Comparison of ENCODE assay signal across 8 mouse cellular contexts in the genomic region with DNA sequence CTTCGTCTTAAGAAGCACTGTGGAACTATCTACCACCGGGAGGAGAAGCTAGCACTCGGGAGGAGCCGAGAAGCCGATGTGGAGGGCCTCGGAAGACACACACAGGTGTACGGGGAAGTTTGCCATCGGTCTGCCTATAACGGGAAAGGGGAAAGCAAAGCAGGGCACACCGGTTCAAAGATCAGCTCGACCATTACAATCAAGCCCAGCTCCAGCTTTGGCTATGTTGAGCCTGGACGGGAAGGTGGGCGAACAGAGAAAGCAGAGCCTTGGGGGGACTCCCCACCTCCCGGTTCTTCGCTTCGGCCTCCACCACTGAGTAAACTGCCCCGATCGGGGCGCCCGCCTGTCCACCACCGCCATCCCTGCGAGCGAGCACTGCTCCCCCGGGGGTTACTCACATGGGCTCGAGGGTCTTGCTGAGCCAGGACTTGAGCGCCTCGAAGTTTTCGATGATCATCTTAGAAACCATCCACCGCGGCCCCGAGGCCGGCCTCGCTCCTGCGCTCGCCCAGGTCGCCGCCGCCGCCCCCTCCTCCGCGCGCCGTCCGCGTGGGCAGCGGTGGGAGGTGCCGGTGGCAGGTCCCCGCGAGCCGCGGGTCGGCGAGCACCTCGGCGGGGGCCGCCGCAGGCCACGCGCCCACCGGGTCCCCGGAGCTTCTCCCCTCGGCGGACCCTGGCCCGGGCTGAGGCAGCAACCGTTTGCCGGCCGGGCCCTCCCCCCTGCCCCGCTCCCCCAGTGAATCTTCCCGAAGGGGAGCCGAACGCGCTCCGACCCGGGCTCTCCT. TPM values are rescaled to one million over a fixed set of nuclear protein-coding genes. Genes with fewer than 3 reads are reported as not detected.
DNase-seq lines count a peak whose midpoint lies in the region; ATAC-seq and TF ChIP-seq lines count a peak whose summit lies in the region.

No protein-coding gene starts in this region.

- ATAC-seq in heart, embryonic 12.5 days (ENCODE audit: insufficient number of reproducible peaks, low FRiP score): peak; percentile 80
- ATAC-seq in kidney, postnatal 0 days (replicated peaks; ENCODE audit: low FRiP score, low read depth): peak; percentile 75
- ATAC-seq in lung, embryonic 15.5 days (ENCODE audit: borderline replicate concordance, extremely low read depth, low FRiP score, low TSS enrichment): peak; percentile 78

- peak overlapping the region; percentile 93 for H3K4me3 ChIP-seq in C2C12 (ENCODE audit: insufficient read depth, poor library complexity, severe bottlenecking)
- peak overlapping the region; percentile 89 for H3K4me3 ChIP-seq in cortical plate, adult 2 months (ENCODE audit: insufficient read depth, low read length)
- peak overlapping the region; percentile 94 for H3K4me3 ChIP-seq in heart, embryonic 12.5 days
- peak overlapping the region; percentile 96 for H3K4me3 ChIP-seq in kidney, postnatal 0 days (replicated peaks; ENCODE audit: low read depth, low read length)
- peak overlapping the region; percentile 94 for H3K4me3 ChIP-seq in lung, embryonic 15.5 days
- peak overlapping the region; percentile 68 for H3K4me3 ChIP-seq in olfactory bulb, adult 2 months (ENCODE audit: insufficient read depth, low read depth, low read length)

- H3K4me1 ChIP-seq in cortical plate, adult 2 months (ENCODE audit: control insufficient read depth, insufficient read depth, low read length): peaks cover 14% of the 10 kb centered on the region; the same call in 1 of the 2 replicates
- peaks cover 21% of the 10 kb centered on the region for H3K4me1 ChIP-seq in heart, embryonic 12.5 days (replicated peaks)
- H3K4me1 ChIP-seq in kidney, postnatal 0 days (replicated peaks; ENCODE audit: insufficient read depth, low read length): peaks cover 15% of the 10 kb centered on the region; the same call in 1 of the 2 replicates
- H3K4me1 ChIP-seq in lung, embryonic 15.5 days: peaks cover 25% of the 10 kb centered on the region
- peaks cover 4% of the 10 kb centered on the region for H3K4me1 ChIP-seq in olfactory bulb, adult 2 months (ENCODE audit: control insufficient read depth, insufficient read depth, low read length)

- no peaks in the 10 kb centered on the region for H3K9me3 ChIP-seq in heart, embryonic 12.5 days (replicated peaks)
- H3K9me3 ChIP-seq in kidney, postnatal 0 days (replicated peaks; ENCODE audit: low read length): no peaks in the 10 kb centered on the region
- H3K9me3 ChIP-seq in lung, embryonic 15.5 days: no peaks in the 10 kb centered on the region

- H3K27ac ChIP-seq in cortical plate, adult 2 months (ENCODE audit: insufficient read depth, low read length): peak overlapping the region; percentile 77
- H3K27ac ChIP-seq in heart, embryonic 12.5 days (ENCODE audit: poor library complexity, severe bottlenecking): peak overlapping the region; percentile 89
- peak overlapping the region; percentile 96 for H3K27ac ChIP-seq in kidney, postnatal 0 days
- H3K27ac ChIP-seq in lung, embryonic 15.5 days: peak overlapping the region; percentile 89
- H3K27ac ChIP-seq in olfactory bulb, adult 2 months (ENCODE audit: insufficient read depth, low read depth, low read length): peak overlapping the region; percentile 66

- peak overlapping the region; percentile 94 for H3ac ChIP-seq in C2C12 (ENCODE audit: control insufficient read depth, insufficient read length, low read depth)

- DNase-seq in adrenal gland, adult 8-10 months: peak; percentile 13
- DNase-seq in adrenal gland, adult 2 months: no peak
- peak; percentile 42 for DNase-seq in kidney, postnatal 0 days (ENCODE audit: low spot score)

- peak overlapping the region; percentile 99 for H3K9ac ChIP-seq in heart, embryonic 12.5 days
- peak overlapping the region; percentile 98 for H3K9ac ChIP-seq in kidney, postnatal 0 days (ENCODE audit: low read depth, low read length)
- H3K9ac ChIP-seq in lung, embryonic 15.5 days: peak overlapping the region; percentile 96

- H3K4me2 ChIP-seq in heart, embryonic 12.5 days: peak overlapping the region; percentile 86
- H3K4me2 ChIP-seq in kidney, postnatal 0 days (ENCODE audit: low read length): peak overlapping the region; percentile 81
- H3K4me2 ChIP-seq in lung, embryonic 15.5 days: peak overlapping the region; percentile 75

- TF ChIP-seq CTCF in C2C12 (IDR thresholded peaks at IDR 0.05; ENCODE audit: control insufficient read depth, insufficient read depth, insufficient read length): no peak
- TF ChIP-seq CTCF in cortical plate, adult 2 months (IDR thresholded peaks at IDR 0.05; ENCODE audit: extremely low read depth, insufficient read depth, low read length): no peak
- no peak for TF ChIP-seq CTCF in kidney, postnatal 0 days (IDR thresholded peaks at IDR 0.05; ENCODE audit: low read depth)
- TF ChIP-seq CTCF in olfactory bulb, adult 2 months (IDR thresholded peaks at IDR 0.05; ENCODE audit: insufficient read depth, low read depth, low read length): no peak

- TF ChIP-seq POLR2A in cortical plate, adult 2 months (IDR thresholded peaks at IDR 0.05; ENCODE audit: extremely low read depth, insufficient read depth, low read length): no peak
- TF ChIP-seq POLR2A in olfactory bulb, adult 2 months (IDR thresholded peaks at IDR 0.05; ENCODE audit: insufficient read depth, low read depth, low read length): no peak

- H3K79me3 ChIP-seq in C2C12 (ENCODE audit: low read depth): peaks cover 50% of the 10 kb centered on the region

- peaks cover 11% of the 10 kb centered on the region for H3K36me3 ChIP-seq in C2C12 (ENCODE audit: control insufficient read depth, insufficient read depth)
- H3K36me3 ChIP-seq in heart, embryonic 12.5 days: no peaks in the 10 kb centered on the region
- no peaks in the 10 kb centered on the region for H3K36me3 ChIP-seq in kidney, postnatal 0 days (ENCODE audit: insufficient read depth, low read length)
- H3K36me3 ChIP-seq in lung, embryonic 15.5 days: no peaks in the 10 kb centered on the region

- H3K27me3 ChIP-seq in C2C12 (ENCODE audit: control insufficient read depth, insufficient read depth, insufficient read length): no peaks in the 10 kb centered on the region
- no peaks in the 10 kb centered on the region for H3K27me3 ChIP-seq in heart, embryonic 12.5 days (replicated peaks)
- no peaks in the 10 kb centered on the region for H3K27me3 ChIP-seq in kidney, postnatal 0 days (ENCODE audit: insufficient read depth, low read length)
- H3K27me3 ChIP-seq in lung, embryonic 15.5 days: no peaks in the 10 kb centered on the region

- peaks cover 56% of the 10 kb centered on the region for H3K79me2 ChIP-seq in C2C12 (ENCODE audit: control insufficient read depth, insufficient read depth)

- WGBS in heart, embryonic 12.5 days: under 1% methylated on average over 70 of the region's 74 CpGs
- WGBS in kidney, postnatal 0 days: under 1% methylated on average over 74 of the region's 74 CpGs
- WGBS in lung, embryonic 15.5 days: under 1% methylated on average over 72 of the region's 74 CpGs
- WGBS in olfactory bulb, adult 2 months: under 1% methylated on average over 72 of the region's 74 CpGs

TF ChIP-seq in C2C12, 6 proteins besides CTCF, POLR2A, EP300 and RAD21:
- TF ChIP-seq MAX (IDR thresholded peaks at IDR 0.05): no peak
- no peak for TF ChIP-seq MYOG (IDR thresholded peaks at IDR 0.05; ENCODE audit: control insufficient read depth, extremely low read depth, insufficient read length)
- TF ChIP-seq USF1 (IDR thresholded peaks at IDR 0.05; ENCODE audit: low read depth): no peak
- no peak for TF ChIP-seq FOSL1 (IDR thresholded peaks at IDR 0.05; ENCODE audit: insufficient read depth, low read length, poor library complexity, severe bottlenecking)
- TF ChIP-seq MYOD1 (IDR thresholded peaks at IDR 0.05; ENCODE audit: control insufficient read depth, insufficient read length, low read depth): no peak
- TF ChIP-seq CEBPB (IDR thresholded peaks at IDR 0.05; ENCODE audit: low read depth): no peak
TF ChIP-seq in C2C12: peak in this region for 0.

RNA-seq across cellular contexts. Expression of a gene that starts 0.6 kb away (rescaled TPM):
- total RNA-seq in adrenal gland, adult 8-10 months (2022): 10 to 100 TPM; 40.0 to 69.5 (median 47.2) TPM
- total RNA-seq in adrenal gland, adult 2 months (2021): 10 to 100 TPM; 35.0 to 48.0 TPM
- 9.3 and 12.2 TPM in 2 replicates for polyA plus RNA-seq in adrenal gland, adult 2 months (2012; rRNA removed)
- polyA plus RNA-seq in C2C12 (2012; fragmentation: generic; extraction: Trizol): 9.0 TPM
- polyA plus RNA-seq in cortical plate, adult 2 months (2012; rRNA removed): 41.8 and 44.8 TPM in 2 replicates
- polyA plus RNA-seq in heart, embryonic 12.5 days (2016; fragmentation: Nextera tagmentation; extraction: Ambion mirVana): 25.6 and 26.6 TPM in 2 replicates
- 33.0 and 33.1 TPM in 2 replicates for polyA plus RNA-seq in kidney, postnatal 0 days (2015; fragmentation: Nextera tagmentation; extraction: Ambion mirVana)
- polyA plus RNA-seq in lung, embryonic 15.5 days (2015; fragmentation: Nextera tagmentation; extraction: Ambion mirVana): 29.2 and 30.0 TPM in 2 replicates
- polyA plus RNA-seq in olfactory bulb, adult 2 months (2012; ENCODE audit: insufficient read depth, insufficient read length, low replicate concordance, missing spikeins): 126 and 195 TPM in 2 replicates
